Mouse (Mus musculus): Measurements from ENCODE around the gene Phb. TPM values are rescaled to one million over a fixed set of nuclear protein-coding genes. Genes with fewer than 3 reads are reported as not detected.

Gene Phb
- polyA plus RNA-seq, 1 experiment from 2014 or later, result 238 TPM

- 26% methylated on average over 4 of the region's 4 CpGs for WGBS
- ATAC-seq (ENCODE audit: low read depth), result peak; percentile 80
- peak overlapping the region; percentile 69 for H3K27ac ChIP-seq (replicated peaks; ENCODE audit: low read depth, low read length)
Measured at GRCm38 (mm10) chr11:95631301-95631700, 35.5 kb upstream of the Phb start.

GRCm38 (mm10) chr11:95632474-95632873 is 34.3 kb upstream of the Phb start:
- no peak overlapping the region for H3K9ac ChIP-seq (ENCODE audit: low read depth, low read length)
- ATAC-seq (ENCODE audit: low read depth), result no peak
- 59% methylated on average over 6 of the region's 6 CpGs for WGBS

More at GRCm38 (mm10) chr11:95631301-95631700, 35.5 kb upstream of the Phb start:
- no peaks in the 10 kb centered on the region for H3K27me3 ChIP-seq (replicated peaks; ENCODE audit: control insufficient read depth, insufficient read depth, low read length)
- H3K4me2 ChIP-seq (ENCODE audit: low read depth, low read length), result peak overlapping the region; percentile 15; the same call in 1 of the 2 replicates
- peaks cover 37% of the 10 kb centered on the region for H3K4me1 ChIP-seq (ENCODE audit: control insufficient read depth, insufficient read depth, low read length)
- H3K9me3 ChIP-seq (ENCODE audit: control insufficient read depth, low read length), result no peaks in the 10 kb centered on the region
- H3K4me3 ChIP-seq (ENCODE audit: low read depth, low read length), result no peak overlapping the region
- DNase-seq (ENCODE audit: low spot score), result peak; percentile 89
- no peaks in the 10 kb centered on the region for H3K36me3 ChIP-seq (ENCODE audit: control insufficient read depth, insufficient read depth, low read length)
- no peak overlapping the region for H3K9ac ChIP-seq (ENCODE audit: low read depth, low read length)

GRCm38 (mm10) chr11:95633512-95634000 is 33.2 kb upstream of the Phb start:
- 74% methylated on average over 2 of the region's 2 CpGs for WGBS
- peaks cover 37% of the 10 kb centered on the region for H3K4me1 ChIP-seq (ENCODE audit: control insufficient read depth, insufficient read depth, low read length)
- no peaks in the 10 kb centered on the region for H3K36me3 ChIP-seq (ENCODE audit: control insufficient read depth, insufficient read depth, low read length)
- no peaks in the 10 kb centered on the region for H3K27me3 ChIP-seq (replicated peaks; ENCODE audit: control insufficient read depth, insufficient read depth, low read length)
- H3K4me2 ChIP-seq (ENCODE audit: low read depth, low read length), result no peak overlapping the region
- H3K9ac ChIP-seq (ENCODE audit: low read depth, low read length), result no peak overlapping the region
- no peak overlapping the region for H3K27ac ChIP-seq (replicated peaks; ENCODE audit: low read depth, low read length)
- ATAC-seq (ENCODE audit: low read depth) (peak; percentile 19; the same call in 1 of the 2 replicates), DNase-seq (ENCODE audit: low spot score) (no peak)
- H3K4me3 ChIP-seq (ENCODE audit: low read depth, low read length), result no peak overlapping the region
- H3K9me3 ChIP-seq (ENCODE audit: control insufficient read depth, low read length), result no peaks in the 10 kb centered on the region

More at GRCm38 (mm10) chr11:95632474-95632873, 34.3 kb upstream of the Phb start:
- Histone ChIP-seq H3K4me2 (ENCODE audit: low read depth, low read length) (no peak overlapping the region), H3K36me3 (ENCODE audit: control insufficient read depth, insufficient read depth, low read length) (no peaks in the 10 kb centered on the region), H3K9me3 (ENCODE audit: control insufficient read depth, low read length) (no peaks in the 10 kb centered on the region), H3K27ac (replicated peaks; ENCODE audit: low read depth, low read length) (peak overlapping the region; percentile 69; the same call in 1 of the 2 replicates), H3K4me1 (ENCODE audit: control insufficient read depth, insufficient read depth, low read length) (peaks cover 37% of the 10 kb centered on the region), H3K27me3 (replicated peaks; ENCODE audit: control insufficient read depth, insufficient read depth, low read length) (no peaks in the 10 kb centered on the region), H3K4me3 (ENCODE audit: low read depth, low read length) (no peak overlapping the region)
- no peak for DNase-seq (ENCODE audit: low spot score)

- Histone ChIP-seq H3K27me3 (replicated peaks; ENCODE audit: control insufficient read depth, insufficient read depth, low read length) (no peaks in the 10 kb centered on the region), H3K9me3 (ENCODE audit: control insufficient read depth, low read length) (no peaks in the 10 kb centered on the region), H3K9ac (ENCODE audit: low read depth, low read length) (no peak overlapping the region), H3K27ac (replicated peaks; ENCODE audit: low read depth, low read length) (no peak overlapping the region; the same call in 1 of the 2 replicates), H3K36me3 (ENCODE audit: control insufficient read depth, insufficient read depth, low read length) (no peaks in the 10 kb centered on the region), H3K4me1 (ENCODE audit: control insufficient read depth, insufficient read depth, low read length) (peaks cover 38% of the 10 kb centered on the region), H3K4me3 (ENCODE audit: low read depth, low read length) (no peak overlapping the region), H3K4me2 (ENCODE audit: low read depth, low read length) (no peak overlapping the region)
- DNase-seq (ENCODE audit: low spot score) (peak; percentile 79), ATAC-seq (ENCODE audit: low read depth) (peak; percentile 28)
- 7% methylated on average over 2 of the region's 2 CpGs for WGBS
Measured at GRCm38 (mm10) chr11:95635030-95635429, 31.7 kb upstream of the Phb start.

- WGBS, result 32% methylated on average over 2 of the region's 2 CpGs
- Histone ChIP-seq H3K9me3 (ENCODE audit: control insufficient read depth, low read length) (no peaks in the 10 kb centered on the region), H3K4me1 (ENCODE audit: control insufficient read depth, insufficient read depth, low read length) (peaks cover 50% of the 10 kb centered on the region), H3K9ac (ENCODE audit: low read depth, low read length) (no peak overlapping the region), H3K27me3 (replicated peaks; ENCODE audit: control insufficient read depth, insufficient read depth, low read length) (peaks cover 12% of the 10 kb centered on the region), H3K36me3 (ENCODE audit: control insufficient read depth, insufficient read depth, low read length) (no peaks in the 10 kb centered on the region), H3K4me2 (ENCODE audit: low read depth, low read length) (no peak overlapping the region), H3K27ac (replicated peaks; ENCODE audit: low read depth, low read length) (peak overlapping the region; percentile 6), H3K4me3 (ENCODE audit: low read depth, low read length) (no peak overlapping the region)
- ATAC-seq (ENCODE audit: low read depth) (no peak), DNase-seq (ENCODE audit: low spot score) (no peak)
Measured at GRCm38 (mm10) chr11:95640751-95641150, 26.0 kb upstream of the Phb start.

GRCm38 (mm10) chr11:95642534-95643280 is 24.1 kb upstream of the Phb start:
- no peak for DNase-seq (ENCODE audit: low spot score)
- Histone ChIP-seq H3K27me3 (replicated peaks; ENCODE audit: control insufficient read depth, insufficient read depth, low read length) (peaks cover 15% of the 10 kb centered on the region), H3K4me1 (ENCODE audit: control insufficient read depth, insufficient read depth, low read length) (peaks cover 51% of the 10 kb centered on the region), H3K9me3 (ENCODE audit: control insufficient read depth, low read length) (no peaks in the 10 kb centered on the region), H3K4me3 (ENCODE audit: low read depth, low read length) (no peak overlapping the region), H3K4me2 (ENCODE audit: low read depth, low read length) (no peak overlapping the region), H3K9ac (ENCODE audit: low read depth, low read length) (no peak overlapping the region), H3K36me3 (ENCODE audit: control insufficient read depth, insufficient read depth, low read length) (no peaks in the 10 kb centered on the region), H3K27ac (replicated peaks; ENCODE audit: low read depth, low read length) (no peak overlapping the region)
- WGBS, result 45% methylated on average over 9 of the region's 12 CpGs
- ATAC-seq (ENCODE audit: low read depth), result no peak

GRCm38 (mm10) chr11:95643856-95644255 is 22.9 kb upstream of the Phb start:
- ATAC-seq (ENCODE audit: low read depth) (no peak), DNase-seq (ENCODE audit: low spot score) (peak; percentile 63)
- no peak overlapping the region for H3K27ac ChIP-seq (replicated peaks; ENCODE audit: low read depth, low read length)
- H3K9ac ChIP-seq (ENCODE audit: low read depth, low read length), result no peak overlapping the region
- no peak overlapping the region for H3K4me2 ChIP-seq (ENCODE audit: low read depth, low read length)
- H3K4me1 ChIP-seq (ENCODE audit: control insufficient read depth, insufficient read depth, low read length), result peaks cover 51% of the 10 kb centered on the region
- H3K36me3 ChIP-seq (ENCODE audit: control insufficient read depth, insufficient read depth, low read length), result no peaks in the 10 kb centered on the region
- H3K9me3 ChIP-seq (ENCODE audit: control insufficient read depth, low read length), result no peaks in the 10 kb centered on the region
- WGBS, result 39% methylated on average over 4 of the region's 5 CpGs
- peaks cover 15% of the 10 kb centered on the region for H3K27me3 ChIP-seq (replicated peaks; ENCODE audit: control insufficient read depth, insufficient read depth, low read length)
- H3K4me3 ChIP-seq (ENCODE audit: low read depth, low read length), result no peak overlapping the region

GRCm38 (mm10) chr11:95644381-95644780 is 22.4 kb upstream of the Phb start:
- H3K4me2 ChIP-seq (ENCODE audit: low read depth, low read length), result no peak overlapping the region
- H3K4me3 ChIP-seq (ENCODE audit: low read depth, low read length), result no peak overlapping the region
- no peaks in the 10 kb centered on the region for H3K36me3 ChIP-seq (ENCODE audit: control insufficient read depth, insufficient read depth, low read length)
- no peaks in the 10 kb centered on the region for H3K9me3 ChIP-seq (ENCODE audit: control insufficient read depth, low read length)
- no peak for ATAC-seq (ENCODE audit: low read depth)
- no peak for DNase-seq (ENCODE audit: low spot score)
- H3K27ac ChIP-seq (replicated peaks; ENCODE audit: low read depth, low read length), result no peak overlapping the region
- H3K4me1 ChIP-seq (ENCODE audit: control insufficient read depth, insufficient read depth, low read length), result peaks cover 50% of the 10 kb centered on the region
- 62% methylated on average over 7 of the region's 7 CpGs for WGBS
- H3K27me3 ChIP-seq (replicated peaks; ENCODE audit: control insufficient read depth, insufficient read depth, low read length), result peaks cover 15% of the 10 kb centered on the region
- H3K9ac ChIP-seq (ENCODE audit: low read depth, low read length), result no peak overlapping the region
